Mouse (Mus musculus): Measurements from ENCODE around the gene Ugt1a1. TPM values are rescaled to one million over a fixed set of nuclear protein-coding genes. Genes with fewer than 3 reads are reported as not detected.

The Ugt1a1 gene
- polyA plus RNA-seq, 2 experiments = 0.17 TPM; not detected in 1

- Histone ChIP-seq H3K9me3 (ENCODE audit: control insufficient read depth, low read length) (peaks cover 21% of the 10 kb centered on the region), H3K27me3 (ENCODE audit: control insufficient read depth, insufficient read depth, low read length) (no peaks in the 10 kb centered on the region), H3K9ac (replicated peaks) (no peak overlapping the region), H3K4me2 (ENCODE audit: low read depth) (no peak overlapping the region), H3K4me3 (ENCODE audit: insufficient read depth in 1 of 2, low read depth in 2 of 2, low read length in 2 of 2) (no peak overlapping the region), H3K36me3 (replicated peaks; ENCODE audit: control insufficient read depth, insufficient read depth, low read depth) (no peaks in the 10 kb centered on the region), H3K27ac (no peak overlapping the region), H3K4me1 (replicated peaks; ENCODE audit: control insufficient read depth in 2 of 2, insufficient read depth in 2 of 2, low read length in 1 of 2) (no peaks in the 10 kb centered on the region)
- TF ChIP-seq CTCF (IDR thresholded peaks at IDR 0.05; ENCODE audit: low read depth) (no peak), EP300 (IDR thresholded peaks at IDR 0.05; ENCODE audit: low read depth) (no peak)
- ATAC-seq (ENCODE audit: insufficient read depth) (no peak), DNase-seq (ENCODE audit: low read depth in 3 of 3, low spot score in 3 of 3) (no peak)
- 27% methylated on average over 3 of the region's 3 CpGs for WGBS (ENCODE audit: insufficient replicate concordance)
Measured at GRCm38 (mm10) chr1:88217576-88217975, 5.8 kb downstream of the Ugt1a1 start.

GRCm38 (mm10) chr1:88218051-88218450, 6.3 kb downstream of the Ugt1a1 start:
- DNase-seq (ENCODE audit: low read depth in 3 of 3, low spot score in 3 of 3) (no peak), ATAC-seq (ENCODE audit: insufficient read depth) (no peak)
- H3K4me1 ChIP-seq (replicated peaks; ENCODE audit: control insufficient read depth in 2 of 2, insufficient read depth in 2 of 2, low read length in 1 of 2) = no peaks in the 10 kb centered on the region
- peaks cover 17% of the 10 kb centered on the region for H3K9me3 ChIP-seq (ENCODE audit: control insufficient read depth, low read length)
- no peak overlapping the region for H3K27ac ChIP-seq
- no peaks in the 10 kb centered on the region for H3K27me3 ChIP-seq (ENCODE audit: control insufficient read depth, insufficient read depth, low read length)
- H3K4me2 ChIP-seq (ENCODE audit: low read depth) = no peak overlapping the region
- WGBS (ENCODE audit: insufficient replicate concordance) = 51% methylated on average over 9 of the region's 9 CpGs
- no peak for TF ChIP-seq EP300 (IDR thresholded peaks at IDR 0.05; ENCODE audit: low read depth)
- no peak for TF ChIP-seq CTCF (IDR thresholded peaks at IDR 0.05; ENCODE audit: low read depth)
- no peak overlapping the region for H3K9ac ChIP-seq (replicated peaks)
- H3K36me3 ChIP-seq (replicated peaks; ENCODE audit: control insufficient read depth, insufficient read depth, low read depth) = no peaks in the 10 kb centered on the region
- no peak overlapping the region for H3K4me3 ChIP-seq (ENCODE audit: insufficient read depth in 1 of 2, low read depth in 2 of 2, low read length in 2 of 2)

GRCm38 (mm10) chr1:88218591-88218990, 6.8 kb downstream of the Ugt1a1 start:
- H3K27ac ChIP-seq = no peak overlapping the region
- DNase-seq (ENCODE audit: low read depth in 3 of 3, low spot score in 3 of 3) = no peak
- ATAC-seq (ENCODE audit: insufficient read depth) = no peak
- H3K27me3 ChIP-seq (ENCODE audit: control insufficient read depth, insufficient read depth, low read length) = no peaks in the 10 kb centered on the region
- H3K4me1 ChIP-seq (replicated peaks; ENCODE audit: control insufficient read depth in 2 of 2, insufficient read depth in 2 of 2, low read length in 1 of 2) = no peaks in the 10 kb centered on the region
- H3K9ac ChIP-seq (replicated peaks) = no peak overlapping the region
- WGBS (ENCODE audit: insufficient replicate concordance) = 37% methylated on average over 4 of the region's 4 CpGs
- H3K4me3 ChIP-seq (ENCODE audit: insufficient read depth in 1 of 2, low read depth in 2 of 2, low read length in 2 of 2) = no peak overlapping the region
- no peak for TF ChIP-seq EP300 (IDR thresholded peaks at IDR 0.05; ENCODE audit: low read depth)
- no peak for TF ChIP-seq CTCF (IDR thresholded peaks at IDR 0.05; ENCODE audit: low read depth)
- H3K9me3 ChIP-seq (ENCODE audit: control insufficient read depth, low read length) = peaks cover 11% of the 10 kb centered on the region
- no peak overlapping the region for H3K4me2 ChIP-seq (ENCODE audit: low read depth)
- H3K36me3 ChIP-seq (replicated peaks; ENCODE audit: control insufficient read depth, insufficient read depth, low read depth) = no peaks in the 10 kb centered on the region

GRCm38 (mm10) chr1:88219054-88219453, 7.3 kb downstream of the Ugt1a1 start:
- H3K36me3 ChIP-seq (replicated peaks; ENCODE audit: control insufficient read depth, insufficient read depth, low read depth) = no peaks in the 10 kb centered on the region
- WGBS (ENCODE audit: insufficient replicate concordance) = 7% methylated on average over 1 of the region's 1 CpGs
- no peak for DNase-seq (ENCODE audit: low read depth in 3 of 3, low spot score in 3 of 3)
- H3K4me3 ChIP-seq (ENCODE audit: insufficient read depth in 1 of 2, low read depth in 2 of 2, low read length in 2 of 2) = no peak overlapping the region
- H3K27ac ChIP-seq = no peak overlapping the region
- no peak for ATAC-seq (ENCODE audit: insufficient read depth)
- no peaks in the 10 kb centered on the region for H3K27me3 ChIP-seq (ENCODE audit: control insufficient read depth, insufficient read depth, low read length)
- H3K4me1 ChIP-seq (replicated peaks; ENCODE audit: control insufficient read depth in 2 of 2, insufficient read depth in 2 of 2, low read length in 1 of 2) = no peaks in the 10 kb centered on the region
- H3K9ac ChIP-seq (replicated peaks) = no peak overlapping the region
- no peak for TF ChIP-seq EP300 (IDR thresholded peaks at IDR 0.05; ENCODE audit: low read depth)
- no peak for TF ChIP-seq CTCF (IDR thresholded peaks at IDR 0.05; ENCODE audit: low read depth)
- H3K9me3 ChIP-seq (ENCODE audit: control insufficient read depth, low read length) = peaks cover 7% of the 10 kb centered on the region
- H3K4me2 ChIP-seq (ENCODE audit: low read depth) = no peak overlapping the region

GRCm38 (mm10) chr1:88220336-88220735, 8.6 kb downstream of the Ugt1a1 start:
- TF ChIP-seq EP300 (IDR thresholded peaks at IDR 0.05; ENCODE audit: low read depth) (no peak), CTCF (IDR thresholded peaks at IDR 0.05; ENCODE audit: low read depth) (no peak)
- Histone ChIP-seq H3K9me3 (ENCODE audit: control insufficient read depth, low read length) (peaks cover 4% of the 10 kb centered on the region), H3K27ac (no peak overlapping the region), H3K36me3 (replicated peaks; ENCODE audit: control insufficient read depth, insufficient read depth, low read depth) (no peaks in the 10 kb centered on the region), H3K9ac (replicated peaks) (no peak overlapping the region), H3K27me3 (ENCODE audit: control insufficient read depth, insufficient read depth, low read length) (no peaks in the 10 kb centered on the region), H3K4me3 (ENCODE audit: insufficient read depth in 1 of 2, low read depth in 2 of 2, low read length in 2 of 2) (no peak overlapping the region), H3K4me2 (ENCODE audit: low read depth) (no peak overlapping the region), H3K4me1 (replicated peaks; ENCODE audit: control insufficient read depth in 2 of 2, insufficient read depth in 2 of 2, low read length in 1 of 2) (no peaks in the 10 kb centered on the region)
- ATAC-seq (ENCODE audit: insufficient read depth) (no peak), DNase-seq (ENCODE audit: low read depth in 3 of 3, low spot score in 3 of 3) (no peak)

All from liver, embryonic 14.5 days (tissue).